Mouse (Mus musculus) cerebellum, adult (tissue): Measurements from ENCODE around the gene Dnah6.

Experiments used
- ATAC-seq: cut with Nextera tagmentation; 2 replicates; pipeline ENCODE4 v1.9.2; 2017; ENCODE audit warnings: mild to moderate bottlenecking, moderate library complexity, mixed read lengths; ENCODE audit not compliant: insufficient number of reproducible peaks, low FRiP score, low TSS enrichment

Dnah6 gene

GRCm38 (mm10) chr6:73047259-73047658 is 174.2 kb downstream of the Dnah6 start:
- no peak for ATAC-seq

DNA sequence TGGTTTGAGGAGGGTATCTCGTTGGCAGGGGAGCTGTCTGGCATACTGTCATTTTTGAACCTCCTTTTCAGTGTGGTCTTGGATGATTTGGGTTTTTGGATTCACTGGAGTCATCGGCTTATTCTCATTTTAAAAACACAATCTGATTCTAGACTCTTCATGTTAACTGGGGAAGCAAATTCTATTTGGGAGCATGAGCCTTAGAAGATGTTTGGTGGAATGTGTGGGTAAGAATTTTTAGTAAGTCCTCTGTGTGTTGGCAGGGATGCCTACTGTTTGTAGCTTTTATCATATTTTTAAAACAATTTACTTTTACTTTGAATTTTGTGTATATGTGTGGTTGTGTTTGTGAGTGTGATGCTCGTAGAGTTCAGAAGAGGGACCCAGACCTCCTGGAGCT is 175.5 kb downstream of the Dnah6 start:
- ATAC-seq, result no peak

DNA sequence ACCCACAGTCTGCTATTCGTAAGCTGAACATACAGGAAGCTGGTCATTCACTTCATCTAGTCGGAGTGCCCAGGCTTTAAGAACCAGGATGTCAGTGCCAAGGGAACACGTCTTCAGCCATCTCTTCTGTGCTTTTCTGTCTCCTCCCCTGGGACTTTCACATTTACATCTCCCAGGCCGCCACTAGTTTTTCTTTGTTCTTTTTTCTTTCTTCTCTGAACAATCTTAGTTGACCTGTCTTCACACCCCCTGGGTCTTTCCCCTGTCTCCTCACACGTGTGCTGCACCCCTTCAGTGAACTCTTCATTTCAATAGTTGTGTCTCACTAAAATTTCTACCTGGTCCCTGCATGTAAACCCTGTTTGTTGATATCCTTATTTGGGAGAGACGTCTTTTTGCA is 179.2 kb downstream of the Dnah6 start:
- no peak for ATAC-seq

DNA sequence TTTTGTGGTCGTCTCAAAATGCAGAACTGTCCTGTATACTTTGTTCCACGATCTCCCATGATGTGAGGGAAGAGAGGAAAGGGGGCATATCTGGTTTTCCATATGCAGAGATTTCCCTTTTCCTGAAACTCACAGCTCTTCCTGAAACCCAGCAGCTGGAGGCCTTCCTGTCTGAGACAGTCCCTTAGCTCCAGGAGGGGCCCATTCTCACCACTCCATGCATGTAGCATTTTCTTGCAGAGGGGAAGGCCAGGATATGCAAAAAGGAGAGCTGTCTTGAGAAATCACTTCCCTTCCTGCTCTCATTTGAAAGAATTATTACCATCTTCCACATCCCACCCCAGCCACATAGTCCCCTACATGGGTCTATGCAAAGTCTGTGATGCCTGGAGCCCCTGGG is 183.2 kb downstream of the Dnah6 start:
- ATAC-seq, result no peak

GRCm38 (mm10) chr6:73028853-73029252 is 192.6 kb downstream of the Dnah6 start:
- ATAC-seq, result no peak

DNA sequence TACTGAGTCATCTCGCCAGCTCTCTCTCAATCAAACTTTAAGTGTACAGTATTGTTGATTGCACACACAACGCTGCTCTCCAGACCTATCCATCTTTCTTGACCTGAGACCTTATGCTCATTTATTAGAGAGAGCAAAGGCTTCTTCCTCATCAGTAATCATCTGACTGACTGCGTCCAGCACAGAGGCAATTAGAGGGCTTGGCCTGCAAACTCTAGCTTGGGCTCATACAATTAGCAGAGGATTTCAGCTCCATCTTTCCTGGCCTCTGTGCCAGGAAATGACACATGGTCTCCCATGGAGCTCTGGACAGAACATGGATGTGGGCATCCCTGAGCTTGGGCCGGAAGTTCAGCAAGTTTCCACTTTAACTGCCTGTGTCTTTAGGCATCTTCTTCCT is 193.6 kb downstream of the Dnah6 start:
- no peak for ATAC-seq

DNA sequence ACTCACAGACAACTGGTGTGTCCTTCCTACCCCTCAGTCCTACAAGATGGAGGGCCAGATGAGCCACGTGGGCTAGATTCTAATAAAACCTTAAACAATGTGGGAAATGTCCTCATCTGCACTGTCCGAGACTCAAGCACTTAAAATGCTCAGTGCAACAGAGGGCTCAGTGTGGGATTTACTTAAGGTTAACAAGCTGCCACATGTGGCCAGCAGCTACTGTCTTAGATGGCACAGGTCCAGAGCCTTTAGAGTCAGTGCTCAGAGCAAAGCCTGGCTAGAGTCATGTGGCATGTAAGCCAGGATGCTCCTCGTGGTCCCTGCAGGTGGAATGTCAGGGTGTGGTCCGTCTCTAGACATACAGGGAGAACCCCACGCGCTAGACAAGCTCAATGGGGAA is 194.6 kb downstream of the Dnah6 start:
- no peak for ATAC-seq

DNA sequence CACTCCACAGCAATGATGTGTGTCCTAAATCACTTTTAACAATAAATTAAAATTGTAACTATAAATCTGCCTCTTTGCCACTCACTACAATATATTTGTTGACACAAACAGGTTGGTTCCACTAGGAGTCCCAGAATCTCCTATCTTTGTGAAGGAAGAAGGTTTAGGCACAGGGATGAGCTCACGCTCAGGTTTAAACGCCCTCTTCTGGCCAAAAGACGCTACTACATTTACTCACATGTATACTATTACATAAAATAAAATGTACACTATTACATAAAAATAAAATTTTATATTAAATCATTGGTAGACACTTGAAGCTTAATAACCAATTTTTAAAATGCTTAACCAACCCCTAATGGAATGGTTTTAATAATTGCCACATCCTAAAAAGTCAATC is 201.4 kb downstream of the Dnah6 start:
- ATAC-seq, result peak; percentile 40; the same call in 1 of the 2 replicates

DNA sequence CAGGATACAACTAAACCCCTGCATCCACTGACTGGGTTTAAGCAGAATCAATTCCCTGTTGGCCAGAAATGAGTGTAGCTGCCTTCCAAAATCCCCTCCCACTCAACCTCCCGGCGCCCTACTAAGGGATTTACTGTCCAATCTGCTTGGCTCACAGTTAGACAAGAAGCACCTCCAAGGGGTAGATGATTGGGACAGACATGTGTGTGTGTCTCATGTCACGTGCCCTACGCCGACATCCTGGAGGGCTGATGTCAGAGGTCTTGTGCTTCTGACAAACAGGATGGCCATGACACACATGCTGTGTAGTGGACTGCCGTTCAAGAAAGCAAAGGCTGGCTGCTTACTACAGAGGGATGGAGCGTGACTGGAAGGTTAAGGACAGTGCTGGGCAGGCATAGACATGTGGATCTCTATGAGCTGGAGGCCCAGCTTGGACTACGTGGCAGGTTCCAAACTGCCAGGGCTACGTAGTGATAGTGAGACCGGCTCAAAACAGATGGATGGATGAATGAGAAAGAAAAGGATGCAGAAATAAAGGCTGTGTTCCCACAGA is 202.6 kb downstream of the Dnah6 start:
- ATAC-seq, result no peak

GRCm38 (mm10) chr6:73014317-73015160 is 206.9 kb downstream of the Dnah6 start:
- ATAC-seq, result no peak

- ATAC-seq, result no peak
Measured at GRCm38 (mm10) chr6:73012931-73013330, 208.5 kb downstream of the Dnah6 start.

DNA sequence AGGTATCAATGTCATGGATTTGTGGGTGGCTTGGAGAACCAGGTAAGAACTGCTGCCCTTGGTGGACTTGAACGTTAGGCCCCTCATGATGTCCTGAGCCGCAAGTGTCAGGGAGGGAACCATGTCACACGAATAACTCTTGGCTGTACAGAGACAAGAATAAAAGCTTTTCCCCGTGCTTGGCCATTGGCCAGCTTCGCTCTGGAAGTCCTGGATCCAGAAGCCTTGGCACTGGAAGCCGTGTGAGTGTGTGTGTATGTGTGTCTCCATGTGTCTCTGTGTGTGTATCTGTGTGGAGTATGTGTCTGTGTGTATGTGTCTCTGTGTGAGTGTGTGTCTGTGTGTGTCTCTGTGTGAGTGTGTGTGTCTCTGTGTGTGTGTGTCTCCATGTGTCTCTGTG is 209.6 kb downstream of the Dnah6 start:
- no peak for ATAC-seq

- peak; percentile 42; the same call in 1 of the 2 replicates for ATAC-seq
Measured at GRCm38 (mm10) chr6:73010073-73010472, 211.4 kb downstream of the Dnah6 start.

GRCm38 (mm10) chr6:73003601-73004000 is 217.8 kb downstream of the Dnah6 start:
- ATAC-seq, result no peak

GRCm38 (mm10) chr6:73002391-73002790 is 219.1 kb downstream of the Dnah6 start:
- ATAC-seq, result no peak

DNA sequence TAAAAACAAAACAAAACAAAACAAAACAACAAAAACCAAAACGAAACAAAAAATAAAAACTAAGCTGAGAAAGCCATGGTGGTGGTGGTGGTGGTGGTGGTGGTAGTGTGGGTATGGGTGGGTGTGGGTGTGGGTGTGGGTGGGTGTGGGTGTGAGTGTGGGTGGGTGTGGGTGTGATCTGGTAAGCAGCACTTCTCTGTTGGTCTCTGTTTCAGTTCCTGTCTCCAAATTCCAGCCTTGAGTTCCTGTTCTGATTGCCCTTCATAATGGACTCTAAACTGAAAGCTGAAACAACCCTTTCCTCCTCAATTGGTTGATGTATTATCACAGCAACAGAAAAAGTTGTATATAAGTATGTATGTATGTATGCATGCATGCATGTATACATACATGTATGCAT is 222.6 kb downstream of the Dnah6 start:
- ATAC-seq, result no peak

DNA sequence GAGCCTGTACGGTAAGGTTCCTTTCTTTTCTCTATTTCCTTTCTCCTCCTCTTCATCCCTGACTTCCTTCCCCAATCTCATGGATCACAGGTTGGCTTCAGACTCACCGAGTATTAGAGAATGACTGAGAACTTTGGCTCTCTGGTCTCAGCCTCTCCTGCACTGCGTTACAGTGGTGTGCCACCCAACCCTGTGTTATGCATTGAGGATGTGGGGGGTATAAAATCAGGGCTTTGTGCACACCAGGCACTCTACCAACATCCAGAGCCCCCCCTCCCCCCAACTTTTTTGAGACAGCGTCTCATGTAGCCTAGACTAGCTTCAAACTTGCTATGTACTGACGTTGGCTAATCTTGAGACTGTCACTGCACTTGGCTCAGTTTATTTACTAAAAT is 227.8 kb downstream of the Dnah6 start:
- ATAC-seq, result no peak

GRCm38 (mm10) chr6:72993054-72993687 is 228.3 kb downstream of the Dnah6 start:
- no peak for ATAC-seq

DNA sequence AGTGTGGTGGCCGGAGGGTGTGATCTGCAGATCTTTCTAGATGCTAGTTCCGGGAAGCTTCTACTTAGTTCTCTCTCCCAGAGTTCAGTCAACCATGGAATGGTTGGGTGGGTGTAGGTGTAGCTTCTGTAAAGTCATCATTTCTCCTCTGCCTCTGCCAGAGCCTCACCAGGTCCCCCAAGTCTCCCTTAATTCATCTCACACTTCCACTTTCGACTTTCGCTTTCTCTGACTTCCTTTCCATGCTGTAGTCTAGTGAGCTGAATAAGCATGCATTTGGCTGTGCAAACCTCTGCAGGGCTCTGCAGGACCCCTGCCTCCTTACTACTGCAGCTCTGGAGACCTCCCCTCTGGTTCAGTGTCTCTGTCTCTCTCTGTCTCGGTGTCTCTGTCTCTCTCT is 231.2 kb downstream of the Dnah6 start:
- ATAC-seq, result no peak

- peak; percentile 53 for ATAC-seq
Measured at GRCm38 (mm10) chr6:72989028-72989736, 232.3 kb downstream of the Dnah6 start.

GRCm38 (mm10) chr6:72982506-72982905 is 238.9 kb downstream of the Dnah6 start:
- ATAC-seq, result no peak
